Mouse (Mus musculus) spleen, adult 10 weeks (tissue): ENCODE results near the gene Cdhr3. TPM values are rescaled to one million over a fixed set of nuclear protein-coding genes. Genes with fewer than 3 reads are reported as not detected.

Experiments used
- polyA plus RNA-seq: library from polyadenylated mRNA; stranded (reverse); fragments of 350-450 nt; fragmentation: Illumina TruSeq; extraction: RNeasy Lipid Tissue Mini Kit (QIAGEN cat#74804); gene quantifications from one replicate; pipeline ENCODE4 v1.2.3, GENCODE M21; 2015; ENCODE audit warnings: low replicate concordance; ENCODE audit not compliant: insufficient read depth

Gene Cdhr3
- polyA plus RNA-seq, result 1.3 TPM

GRCm38 (mm10) chr12:33092775-33093174, at the start of gene Cdhr3:
TSS of gene Cdhr3 (minus strand) at chr12:33092875.

Other genes starting within 250 kb of the Cdhr3 start
- 113 TPM for gene Sypl, start 139.0 kb downstream of the Cdhr3 start, polyA plus RNA-seq
- 56.5 TPM for gene Atxn7l1, start 54.8 kb upstream of the Cdhr3 start, polyA plus RNA-seq